Mouse (Mus musculus) thymus, postnatal 25 days (tissue): ENCODE data around the gene 3110082I17Rik.
"Not testable (repeated sequence)": the region's sequence is repeated elsewhere in the genome, so short reads cannot be mapped to it uniquely, and the experiment has no call there.

ENCODE experiments used
- DNase-seq: peaks from one replicate; pipeline ENCODE4 v3.0.0; 2022

The 3110082I17Rik gene

GRCm38 (mm10) chr5:139392219-139393196, 67.8 kb downstream of the 3110082I17Rik start:
- DNase-seq, result no peak

- no peak for DNase-seq
These were observed 68.9 kb downstream of the 3110082I17Rik start for GRCm38 (mm10) chr5:139391309-139391990.

- not testable (repeated sequence) for DNase-seq
These were observed 69.8 kb downstream of the 3110082I17Rik start for GRCm38 (mm10) chr5:139390324-139391119.

- DNase-seq, result no peak
These were observed 70.7 kb downstream of the 3110082I17Rik start for GRCm38 (mm10) chr5:139389676-139390061.

GRCm38 (mm10) chr5:139388694-139389675, 71.3 kb downstream of the 3110082I17Rik start:
- DNase-seq, result no peak

GRCm38 (mm10) chr5:139388195-139388570, 72.1 kb downstream of the 3110082I17Rik start:
- no peak for DNase-seq

- no peak for DNase-seq
These were observed 72.8 kb downstream of the 3110082I17Rik start for GRCm38 (mm10) chr5:139387329-139388194.

GRCm38 (mm10) chr5:139386047-139386446, 74.3 kb downstream of the 3110082I17Rik start:
- no peak for DNase-seq

- DNase-seq, result no peak
These were observed 75.8 kb downstream of the 3110082I17Rik start for GRCm38 (mm10) chr5:139384531-139384930.

- DNase-seq, result peak; percentile 39
These were observed 77.1 kb downstream of the 3110082I17Rik start for GRCm38 (mm10) chr5:139383234-139383633.

- peak; percentile 71 for DNase-seq
These were observed 77.6 kb downstream of the 3110082I17Rik start for GRCm38 (mm10) chr5:139382760-139383159.

GRCm38 (mm10) chr5:139381586-139382513, 78.5 kb downstream of the 3110082I17Rik start:
- DNase-seq, result peak; percentile 82

- peak; percentile 80 for DNase-seq
These were observed 79.7 kb downstream of the 3110082I17Rik start for GRCm38 (mm10) chr5:139380385-139381248.

- no peak for DNase-seq
These were observed 80.4 kb downstream of the 3110082I17Rik start for GRCm38 (mm10) chr5:139379771-139380384.

GRCm38 (mm10) chr5:139378986-139379629, 81.2 kb downstream of the 3110082I17Rik start:
- peak; percentile 57 for DNase-seq

GRCm38 (mm10) chr5:139378271-139378556, 82.1 kb downstream of the 3110082I17Rik start:
- DNase-seq, result no peak

GRCm38 (mm10) chr5:139377468-139378270, 82.7 kb downstream of the 3110082I17Rik start, which contains the start of gene Gpr146:
TSS of gene Gpr146 (plus strand) at chr5:139377697.
- peak; percentile 59 for DNase-seq
